Mouse (Mus musculus): ENCODE data around the gene Matn1. TPM values are rescaled to one million over a fixed set of nuclear protein-coding genes. Genes with fewer than 3 reads are reported as not detected.

The Matn1 gene
- polyA plus RNA-seq, 1 experiment: 0.23 TPM

DNA sequence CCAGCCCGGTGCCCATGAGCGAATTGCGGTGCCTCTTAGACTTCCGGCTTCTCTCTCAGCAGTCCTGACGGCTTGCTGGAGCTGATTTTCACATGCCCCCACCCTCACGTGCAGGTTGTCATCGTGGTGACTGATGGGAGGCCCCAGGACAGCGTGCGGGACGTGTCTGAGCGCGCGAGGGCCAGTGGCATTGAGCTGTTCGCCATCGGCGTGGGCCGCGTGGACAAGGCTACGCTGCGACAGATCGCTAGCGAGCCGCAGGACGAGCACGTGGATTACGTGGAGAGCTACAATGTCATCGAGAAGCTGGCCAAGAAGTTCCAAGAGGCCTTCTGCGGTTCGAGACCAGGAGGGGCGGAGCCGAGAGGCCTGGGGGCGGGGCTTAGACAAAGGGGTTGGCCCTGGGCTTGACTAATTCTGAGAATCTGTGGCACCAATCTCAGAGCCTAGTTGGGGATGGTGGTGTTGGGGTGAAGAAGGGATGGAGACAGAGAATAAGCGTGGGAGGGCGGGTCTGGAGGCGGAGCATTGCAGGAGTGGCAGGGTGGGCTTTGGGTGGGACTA lies 5.7 kb downstream of the Matn1 start:
- no peak overlapping the region for H3K27ac ChIP-seq (ENCODE audit: insufficient read depth, low read length)
- H3K27me3 ChIP-seq (ENCODE audit: control insufficient read depth, insufficient read depth, low read length): no peaks in the 10 kb centered on the region; the same call in 1 of the 2 replicates
- 84% methylated on average over 35 of the region's 35 CpGs for WGBS
- H3K4me3 ChIP-seq (ENCODE audit: extremely low read depth, insufficient read depth, insufficient read length): no peak overlapping the region
- no peaks in the 10 kb centered on the region for H3K4me1 ChIP-seq (ENCODE audit: control insufficient read depth, insufficient read depth, insufficient read length)
- no peak for DNase-seq (ENCODE audit: low read depth in 1 of 2, low spot score in 2 of 2)
- no peak for TF ChIP-seq POLR2A (IDR thresholded peaks at IDR 0.05; ENCODE audit: low read depth, low read length)
- no peak for TF ChIP-seq CTCF (IDR thresholded peaks at IDR 0.05; ENCODE audit: extremely low read depth, insufficient read depth, insufficient read length, insufficient replicate concordance)
- H3K36me3 ChIP-seq (ENCODE audit: control insufficient read depth, insufficient read depth, low read length): no peaks in the 10 kb centered on the region

DNA sequence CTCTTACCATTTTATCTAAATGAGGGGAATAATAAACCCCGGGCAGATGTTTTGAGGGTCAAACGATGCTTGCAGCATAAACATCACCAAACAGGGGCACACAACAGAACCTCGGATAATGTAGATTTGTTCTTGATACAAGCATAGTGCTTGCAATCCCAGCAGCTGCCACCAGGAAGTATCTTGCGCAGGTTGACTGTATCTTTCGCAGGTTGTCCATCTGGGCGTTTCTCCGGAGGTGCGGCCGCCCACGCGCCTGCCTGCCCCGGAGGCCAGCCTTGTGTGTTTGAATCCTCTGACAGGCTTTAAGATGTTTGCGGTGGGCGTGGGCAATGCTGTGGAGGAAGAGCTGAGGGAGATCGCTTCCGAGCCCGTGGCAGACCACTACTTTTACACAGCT lies 8.3 kb downstream of the Matn1 start:
- WGBS: 31% methylated on average over 17 of the region's 17 CpGs
- Histone ChIP-seq H3K27ac (ENCODE audit: insufficient read depth, low read length) (no peak overlapping the region), H3K4me1 (ENCODE audit: control insufficient read depth, insufficient read depth, insufficient read length) (no peaks in the 10 kb centered on the region), H3K36me3 (ENCODE audit: control insufficient read depth, insufficient read depth, low read length) (no peaks in the 10 kb centered on the region), H3K27me3 (ENCODE audit: control insufficient read depth, insufficient read depth, low read length) (no peaks in the 10 kb centered on the region; the same call in 1 of the 2 replicates), H3K4me3 (ENCODE audit: extremely low read depth, insufficient read depth, insufficient read length) (no peak overlapping the region)
- DNase-seq (ENCODE audit: low read depth in 1 of 2, low spot score in 2 of 2): peak in 1 of 2 experiments; percentile 22
- no peak for TF ChIP-seq POLR2A (IDR thresholded peaks at IDR 0.05; ENCODE audit: low read depth, low read length)
- TF ChIP-seq CTCF (IDR thresholded peaks at IDR 0.05; ENCODE audit: extremely low read depth, insufficient read depth, insufficient read length, insufficient replicate concordance): peak; percentile 2; the same call in 1 of the 2 replicates

DNA sequence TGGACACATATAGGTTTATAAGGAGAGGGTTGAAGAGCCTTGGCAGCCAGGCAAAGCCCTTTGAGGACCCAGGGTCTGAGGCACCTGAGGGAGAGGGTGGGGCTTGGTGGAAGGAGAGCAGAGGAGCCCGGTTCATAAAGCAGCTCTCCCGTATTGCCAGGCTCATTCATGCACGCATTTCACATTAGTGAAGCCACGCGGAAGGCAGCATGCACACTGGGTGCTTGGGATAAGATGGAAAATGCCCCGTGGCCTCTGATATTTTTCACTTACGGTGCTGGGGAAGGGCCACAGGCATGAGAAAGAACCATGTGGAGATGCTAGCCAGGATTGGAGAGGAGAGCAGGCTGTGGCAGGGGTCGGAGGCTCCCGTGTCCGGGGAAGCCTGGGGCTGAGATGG lies 13.0 kb downstream of the Matn1 start:
- H3K27me3 ChIP-seq (ENCODE audit: control insufficient read depth, insufficient read depth, low read length): no peaks in the 10 kb centered on the region; the same call in 1 of the 2 replicates
- TF ChIP-seq CTCF (IDR thresholded peaks at IDR 0.05; ENCODE audit: extremely low read depth, insufficient read depth, insufficient read length, insufficient replicate concordance) (no peak), POLR2A (IDR thresholded peaks at IDR 0.05; ENCODE audit: low read depth, low read length) (no peak)
- whole genome bisulfite sequencing: 86% methylated on average over 10 of the region's 10 CpGs
- no peaks in the 10 kb centered on the region for H3K36me3 ChIP-seq (ENCODE audit: control insufficient read depth, insufficient read depth, low read length)
- H3K27ac ChIP-seq (ENCODE audit: insufficient read depth, low read length): no peak overlapping the region
- no peak for DNase-seq (ENCODE audit: low read depth in 1 of 2, low spot score in 2 of 2)
- no peak overlapping the region for H3K4me3 ChIP-seq (ENCODE audit: extremely low read depth, insufficient read depth, insufficient read length)
- H3K4me1 ChIP-seq (ENCODE audit: control insufficient read depth, insufficient read depth, insufficient read length): no peaks in the 10 kb centered on the region

DNA sequence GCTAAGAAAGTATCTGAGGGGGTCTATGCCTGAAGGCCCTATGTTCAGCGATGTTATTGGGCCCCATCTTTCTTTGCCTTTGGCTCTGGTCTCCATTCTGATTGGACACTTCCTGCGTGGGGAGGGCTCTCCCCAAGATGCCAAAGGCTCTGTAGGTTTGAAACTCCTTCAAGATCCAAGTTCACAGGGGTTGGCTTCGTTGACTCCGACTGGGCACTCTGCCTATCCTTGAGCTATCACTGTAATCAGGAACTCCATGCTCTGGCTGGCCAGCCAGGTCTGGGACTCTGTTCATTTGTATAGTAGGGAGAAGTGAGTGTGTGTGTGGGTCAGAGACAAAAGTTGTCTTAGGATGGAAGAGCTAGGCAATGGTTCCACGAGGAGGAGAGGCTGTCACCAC lies 14.6 kb downstream of the Matn1 start:
- no peak for DNase-seq (ENCODE audit: low read depth in 1 of 2, low spot score in 2 of 2)
- Histone ChIP-seq H3K4me3 (ENCODE audit: extremely low read depth, insufficient read depth, insufficient read length) (no peak overlapping the region), H3K27ac (ENCODE audit: insufficient read depth, low read length) (no peak overlapping the region), H3K27me3 (ENCODE audit: control insufficient read depth, insufficient read depth, low read length) (no peaks in the 10 kb centered on the region), H3K4me1 (ENCODE audit: control insufficient read depth, insufficient read depth, insufficient read length) (no peaks in the 10 kb centered on the region), H3K36me3 (ENCODE audit: control insufficient read depth, insufficient read depth, low read length) (no peaks in the 10 kb centered on the region)
- WGBS: 50% methylated on average over 5 of the region's 5 CpGs
- TF ChIP-seq POLR2A (IDR thresholded peaks at IDR 0.05; ENCODE audit: low read depth, low read length) (no peak), CTCF (IDR thresholded peaks at IDR 0.05; ENCODE audit: extremely low read depth, insufficient read depth, insufficient read length, insufficient replicate concordance) (no peak)

DNA sequence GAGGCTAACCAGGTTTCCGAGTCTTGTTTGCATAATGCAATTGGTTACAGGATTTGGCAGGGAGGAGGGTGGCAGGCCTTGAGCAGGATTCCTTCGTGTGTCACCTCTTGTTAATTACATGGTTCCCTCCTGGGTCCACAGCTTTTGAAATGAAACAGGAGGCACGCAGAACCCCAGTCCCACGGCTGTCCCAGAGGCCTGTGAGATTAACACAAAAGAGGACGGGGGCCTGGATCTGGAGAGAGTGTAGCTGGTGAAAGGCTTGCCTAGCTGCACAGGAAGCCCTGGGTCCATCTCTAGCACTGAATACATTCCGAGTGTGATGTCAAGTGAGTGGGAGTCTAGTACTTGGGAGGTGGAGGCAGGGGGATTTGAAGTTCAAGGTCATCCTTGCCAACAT lies 15.5 kb downstream of the Matn1 start:
- H3K27ac ChIP-seq (ENCODE audit: insufficient read depth, low read length): no peak overlapping the region
- WGBS: 67% methylated on average over 6 of the region's 6 CpGs
- no peak overlapping the region for H3K4me3 ChIP-seq (ENCODE audit: extremely low read depth, insufficient read depth, insufficient read length)
- TF ChIP-seq POLR2A (IDR thresholded peaks at IDR 0.05; ENCODE audit: low read depth, low read length) (no peak), CTCF (IDR thresholded peaks at IDR 0.05; ENCODE audit: extremely low read depth, insufficient read depth, insufficient read length, insufficient replicate concordance) (no peak)
- no peaks in the 10 kb centered on the region for H3K36me3 ChIP-seq (ENCODE audit: control insufficient read depth, insufficient read depth, low read length)
- H3K4me1 ChIP-seq (ENCODE audit: control insufficient read depth, insufficient read depth, insufficient read length): no peaks in the 10 kb centered on the region
- no peak for DNase-seq (ENCODE audit: low read depth in 1 of 2, low spot score in 2 of 2)
- no peaks in the 10 kb centered on the region for H3K27me3 ChIP-seq (ENCODE audit: control insufficient read depth, insufficient read depth, low read length)

DNA sequence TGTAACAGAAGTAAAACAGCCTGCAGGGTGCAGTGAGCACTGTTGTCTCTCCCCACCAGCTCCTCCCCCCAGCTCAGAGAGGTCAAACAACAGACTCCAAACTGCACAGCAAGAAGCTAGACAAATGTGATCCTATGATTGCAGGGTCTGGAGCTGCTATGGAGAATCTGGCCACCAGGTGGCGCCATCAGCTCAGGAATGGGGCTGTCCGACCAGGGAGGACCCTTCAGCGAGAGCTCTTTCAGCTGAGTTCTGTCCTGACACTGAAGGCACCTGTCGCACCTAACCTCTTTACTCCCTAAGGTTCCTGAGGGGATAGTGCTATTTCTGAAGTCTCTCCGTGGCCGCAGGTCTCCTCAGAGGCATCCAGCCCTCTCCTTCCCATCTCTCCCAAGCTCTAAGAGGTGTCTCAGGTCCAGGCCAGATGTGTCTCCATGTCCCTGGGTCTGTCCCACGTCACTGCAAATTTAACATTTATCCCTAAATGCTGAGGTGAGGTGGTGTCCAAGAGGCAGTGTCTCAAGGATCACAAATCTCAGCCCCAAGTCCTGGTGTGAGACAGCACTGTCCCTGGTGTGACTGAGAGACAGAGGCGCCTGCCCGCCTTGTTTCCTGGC lies 16.0 kb downstream of the Matn1 start:
- Histone ChIP-seq H3K4me1 (ENCODE audit: control insufficient read depth, insufficient read depth, insufficient read length) (no peaks in the 10 kb centered on the region), H3K36me3 (ENCODE audit: control insufficient read depth, insufficient read depth, low read length) (no peaks in the 10 kb centered on the region), H3K27ac (ENCODE audit: insufficient read depth, low read length) (no peak overlapping the region), H3K27me3 (ENCODE audit: control insufficient read depth, insufficient read depth, low read length) (no peaks in the 10 kb centered on the region), H3K4me3 (ENCODE audit: extremely low read depth, insufficient read depth, insufficient read length) (no peak overlapping the region)
- DNase-seq (ENCODE audit: low read depth in 1 of 2, low spot score in 2 of 2): peak; percentile 35 to 73
- WGBS: 19% methylated on average over 9 of the region's 9 CpGs
- TF ChIP-seq POLR2A (IDR thresholded peaks at IDR 0.05; ENCODE audit: low read depth, low read length): no peak
- peak; percentile 98 for TF ChIP-seq CTCF (IDR thresholded peaks at IDR 0.05; ENCODE audit: extremely low read depth, insufficient read depth, insufficient read length, insufficient replicate concordance)

DNA sequence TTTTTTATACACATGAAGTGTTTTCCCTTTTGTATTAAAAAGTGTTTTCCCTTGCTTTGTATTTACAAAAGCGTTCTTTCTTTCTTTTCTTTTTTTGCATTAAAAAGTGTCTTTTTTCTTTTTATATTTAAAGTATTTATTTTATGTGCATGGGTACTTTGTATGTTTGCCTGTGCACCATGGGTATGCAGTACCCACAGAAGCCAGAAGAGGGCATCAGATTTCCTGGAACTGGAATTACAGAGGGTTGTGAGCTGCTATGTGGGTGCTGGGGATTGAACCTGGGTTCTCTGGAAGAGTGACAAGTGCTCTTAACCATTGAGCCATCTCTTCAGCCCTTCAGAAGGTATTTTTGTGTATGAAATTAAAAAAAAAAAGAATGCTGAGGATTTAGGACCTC lies 27.1 kb downstream of the Matn1 start:
- Histone ChIP-seq H3K4me3 (ENCODE audit: extremely low read depth, insufficient read depth, insufficient read length) (no peak overlapping the region), H3K36me3 (ENCODE audit: control insufficient read depth, insufficient read depth, low read length) (no peaks in the 10 kb centered on the region), H3K27me3 (ENCODE audit: control insufficient read depth, insufficient read depth, low read length) (no peaks in the 10 kb centered on the region), H3K4me1 (ENCODE audit: control insufficient read depth, insufficient read depth, insufficient read length) (no peaks in the 10 kb centered on the region), H3K27ac (ENCODE audit: insufficient read depth, low read length) (no peak overlapping the region)
- WGBS: 92% methylated on average over 1 of the region's 1 CpGs
- TF ChIP-seq CTCF (IDR thresholded peaks at IDR 0.05; ENCODE audit: extremely low read depth, insufficient read depth, insufficient read length, insufficient replicate concordance) (no peak), POLR2A (IDR thresholded peaks at IDR 0.05; ENCODE audit: low read depth, low read length) (no peak)
- no peak for DNase-seq (ENCODE audit: low read depth in 1 of 2, low spot score in 2 of 2)
